Mouse (Mus musculus) splenic B cell, adult 2 months (primary cell): ENCODE results near the gene Rassf5.

Source experiments
- DNase-seq: peaks from one replicate; pipeline ENCODE4 v3.0.0-alpha.2; 2011; ENCODE audit warnings: low read depth, low spot score
- H3K27me3 ChIP-seq: 2 replicates; pipeline ENCODE4 v1.6.1; 2012; ENCODE audit warnings: mild to moderate bottlenecking, low read length, moderate library complexity, mixed read lengths; ENCODE audit not compliant: control insufficient read depth, poor library complexity, insufficient read depth, severe bottlenecking
- H3K36me3 ChIP-seq: 2 replicates; pipeline ENCODE4 v1.6.1; 2012; ENCODE audit warnings: mild to moderate bottlenecking, low read length, moderate library complexity, mixed read lengths; ENCODE audit not compliant: control insufficient read depth, poor library complexity, insufficient read depth, severe bottlenecking

The Rassf5 gene

GRCm38 (mm10) chr1:131207531-131207930 is 37.5 kb downstream of the Rassf5 start:
- H3K36me3 ChIP-seq, result no peaks in the 10 kb centered on the region
- peak; percentile 81 for DNase-seq
- H3K27me3 ChIP-seq, result no peaks in the 10 kb centered on the region

- DNase-seq, result no peak
- no peaks in the 10 kb centered on the region for H3K27me3 ChIP-seq
- H3K36me3 ChIP-seq, result no peaks in the 10 kb centered on the region
Measured at GRCm38 (mm10) chr1:131206342-131206741, 38.7 kb downstream of the Rassf5 start.

GRCm38 (mm10) chr1:131204461-131204860 is 40.6 kb downstream of the Rassf5 start:
- DNase-seq, result peak; percentile 68
- Histone ChIP-seq H3K27me3 (no peaks in the 10 kb centered on the region), H3K36me3 (no peaks in the 10 kb centered on the region)

- Histone ChIP-seq H3K27me3 (no peaks in the 10 kb centered on the region), H3K36me3 (no peaks in the 10 kb centered on the region)
- no peak for DNase-seq
Measured at GRCm38 (mm10) chr1:131201391-131201790, 43.7 kb downstream of the Rassf5 start.

- Histone ChIP-seq H3K36me3 (no peaks in the 10 kb centered on the region), H3K27me3 (no peaks in the 10 kb centered on the region)
- DNase-seq, result no peak
Measured at GRCm38 (mm10) chr1:131200588-131200987, 44.5 kb downstream of the Rassf5 start.

GRCm38 (mm10) chr1:131199976-131200375 is 45.1 kb downstream of the Rassf5 start:
- Histone ChIP-seq H3K36me3 (no peaks in the 10 kb centered on the region; the same call in 1 of the 2 replicates), H3K27me3 (no peaks in the 10 kb centered on the region)
- DNase-seq, result peak; percentile 92

GRCm38 (mm10) chr1:131199118-131199821 is 45.8 kb downstream of the Rassf5 start:
- no peaks in the 10 kb centered on the region; the same call in 1 of the 2 replicates for H3K36me3 ChIP-seq
- peak; percentile 70 for DNase-seq
- H3K27me3 ChIP-seq, result no peaks in the 10 kb centered on the region

- no peaks in the 10 kb centered on the region; the same call in 1 of the 2 replicates for H3K36me3 ChIP-seq
- DNase-seq, result peak; percentile 34
- no peaks in the 10 kb centered on the region for H3K27me3 ChIP-seq
Measured at GRCm38 (mm10) chr1:131198417-131198960, 46.6 kb downstream of the Rassf5 start.

GRCm38 (mm10) chr1:131196107-131196506 is 49.0 kb downstream of the Rassf5 start:
- no peaks in the 10 kb centered on the region; the same call in 1 of the 2 replicates for H3K36me3 ChIP-seq
- no peaks in the 10 kb centered on the region for H3K27me3 ChIP-seq
- no peak for DNase-seq

GRCm38 (mm10) chr1:131195653-131196052 is 49.4 kb downstream of the Rassf5 start:
- DNase-seq, result no peak
- Histone ChIP-seq H3K27me3 (no peaks in the 10 kb centered on the region), H3K36me3 (no peaks in the 10 kb centered on the region; the same call in 1 of the 2 replicates)

GRCm38 (mm10) chr1:131193746-131194145 is 51.3 kb downstream of the Rassf5 start:
- Histone ChIP-seq H3K27me3 (no peaks in the 10 kb centered on the region), H3K36me3 (no peaks in the 10 kb centered on the region; the same call in none of the 2 replicates)
- no peak for DNase-seq

GRCm38 (mm10) chr1:131188655-131189054 is 56.4 kb downstream of the Rassf5 start:
- no peaks in the 10 kb centered on the region for H3K27me3 ChIP-seq
- no peaks in the 10 kb centered on the region; the same call in none of the 2 replicates for H3K36me3 ChIP-seq
- peak; percentile 54 for DNase-seq

- Histone ChIP-seq H3K27me3 (no peaks in the 10 kb centered on the region), H3K36me3 (no peaks in the 10 kb centered on the region; the same call in none of the 2 replicates)
- no peak for DNase-seq
Measured at GRCm38 (mm10) chr1:131187856-131188255, 57.2 kb downstream of the Rassf5 start.

- Histone ChIP-seq H3K27me3 (no peaks in the 10 kb centered on the region), H3K36me3 (peaks cover 1% of the 10 kb centered on the region)
- no peak for DNase-seq
Measured at GRCm38 (mm10) chr1:131186995-131187394, 58.1 kb downstream of the Rassf5 start.

- H3K36me3 ChIP-seq, result peaks cover 1% of the 10 kb centered on the region
- DNase-seq, result no peak
- H3K27me3 ChIP-seq, result no peaks in the 10 kb centered on the region
Measured at GRCm38 (mm10) chr1:131185821-131186506, 59.1 kb downstream of the Rassf5 start.
